Mouse (Mus musculus) adrenal gland, adult 2 months (tissue): Measurements from ENCODE around the gene Clec2g. TPM values are rescaled to one million over a fixed set of nuclear protein-coding genes. Genes with fewer than 3 reads are reported as not detected.

Experiments
- DNase-seq: peaks from one replicate; pipeline ENCODE4 v3.0.0; 2021
- microRNA-seq, 2 experiments: library from miRNA; unstranded; fragments of <30 nt; microRNA quantifications; one replicate each; pipeline ENCODE4 v1.2.0; 2021
- polyA plus RNA-seq: library from polyadenylated mRNA; depleted of rRNA; stranded (reverse); fragments of >200 nt; gene quantifications from 2 replicates; pipeline ENCODE4 v1.2.3, GENCODE M21; 2012; rRNA removed
- total RNA-seq, 2 experiments: library from RNA; stranded (reverse); gene quantifications; 2 replicates each; pipeline ENCODE4 v1.2.3; 2021

The Clec2g gene
- total and polyA plus RNA-seq, 3 experiments = 0.40 to 4.2 TPM; not detected in 1

DNA sequence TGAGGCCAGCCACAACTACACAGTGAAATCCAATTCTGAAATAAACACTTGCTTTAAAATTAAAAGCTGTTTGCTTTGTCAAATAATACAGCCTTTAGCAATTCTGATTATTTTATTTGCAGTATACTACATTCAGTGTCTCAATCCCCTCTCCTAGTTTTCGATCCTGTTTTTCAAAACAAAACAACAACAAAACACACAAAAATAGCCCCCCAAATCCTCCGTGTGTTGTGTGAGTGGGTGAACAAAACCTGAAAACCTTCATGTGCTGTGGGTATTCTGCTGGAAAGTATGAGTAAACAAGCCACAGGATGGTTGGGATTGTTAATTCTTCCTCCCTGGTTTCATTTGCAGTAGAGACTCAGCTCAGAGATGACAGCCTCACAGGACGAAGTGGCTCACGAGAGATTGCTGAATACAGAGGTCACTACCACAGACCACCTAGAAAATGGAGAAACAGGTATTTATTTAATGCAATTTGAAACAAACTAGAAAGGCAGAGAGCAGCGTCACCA lies 79.6 kb downstream of the Clec2g start:
- DNase-seq = no peak

- DNase-seq = no peak
These were observed 80.2 kb downstream of the Clec2g start for GRCm38 (mm10) chr6:129014399-129014798.

GRCm38 (mm10) chr6:129027451-129028248 lies 93.5 kb downstream of the Clec2g start:
- DNase-seq = no peak

- DNase-seq = no peak
These were observed 96.1 kb downstream of the Clec2g start for GRCm38 (mm10) chr6:129030175-129030824.

GRCm38 (mm10) chr6:129030964-129031363 lies 96.8 kb downstream of the Clec2g start:
- no peak for DNase-seq

DNA sequence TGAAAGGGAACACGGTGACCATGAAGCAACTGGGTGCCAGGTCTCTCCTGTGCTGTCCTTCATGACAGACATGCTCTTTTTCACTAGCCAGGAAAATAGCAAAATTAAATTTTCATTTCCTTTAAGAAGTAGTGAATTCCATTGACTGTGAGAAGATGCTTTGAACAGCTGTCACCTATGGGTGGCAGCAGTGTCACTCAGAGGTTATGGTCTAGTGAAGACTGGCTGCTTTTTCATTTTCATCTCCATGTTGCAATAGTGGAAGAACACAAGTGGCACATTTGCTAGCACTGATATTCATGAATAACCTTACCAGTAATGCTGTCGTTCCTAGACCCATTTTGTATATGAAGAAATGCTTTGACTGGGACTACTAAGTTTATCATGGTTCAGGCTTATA lies 99.2 kb downstream of the Clec2g start:
- DNase-seq = no peak

Small RNAs within 50 kb of the gene (microRNA-seq; reads per million reads assigned to microRNA genes)
- gene Gm27336 (0 reads per million in 2 experiments), gene Mir7649 (0 reads per million in 2 experiments)

Other genes starting within 250 kb of the Clec2g start
- not detected for gene Klrb1, start 211.3 kb upstream of the Clec2g start, total RNA-seq
- gene Klrb1, start 211.3 kb upstream of the Clec2g start, polyA plus RNA-seq = not detected in 2 replicates
- gene Klrb1c, start 145.2 kb upstream of the Clec2g start, total RNA-seq = under 1 TPM; 0.23 to 0.31 TPM
- gene Klrb1c, start 145.2 kb upstream of the Clec2g start, polyA plus RNA-seq = 0.08 and 0.16 TPM in 2 replicates
- not detected for gene Gm44511, start 108.1 kb upstream of the Clec2g start, total RNA-seq
- gene Gm44511, start 108.1 kb upstream of the Clec2g start, polyA plus RNA-seq = not detected in 2 replicates
- gene Klrb1b, start 108.0 kb upstream of the Clec2g start, total RNA-seq = under 1 TPM; 0.66 to 0.79 TPM
- 0.12 TPM in 1 of 2 replicates, not detected in the other for gene Klrb1b, start 108.0 kb upstream of the Clec2g start, polyA plus RNA-seq
- gene Clec2i, start 46.8 kb upstream of the Clec2g start, total RNA-seq = under 1 TPM in 1 of 2 experiments, not detected in 1; 0.21 TPM
- not detected in 2 replicates for gene Clec2i, start 46.8 kb upstream of the Clec2g start, polyA plus RNA-seq
- gene BC035044, start 43.3 kb upstream of the Clec2g start, total RNA-seq = under 1 TPM; 0.17 to 0.38 TPM
- gene BC035044, start 43.3 kb upstream of the Clec2g start, polyA plus RNA-seq = 0.06 and 0.52 TPM in 2 replicates
- gene Klrb1f, start 111.5 kb downstream of the Clec2g start, total RNA-seq = under 1 TPM in 1 of 2 experiments, not detected in 1; 0.17 TPM
- not detected in 2 replicates for gene Klrb1f, start 111.5 kb downstream of the Clec2g start, polyA plus RNA-seq
- not detected for gene Clec2e, start 166.5 kb downstream of the Clec2g start, total RNA-seq
- gene Clec2e, start 166.5 kb downstream of the Clec2g start, polyA plus RNA-seq = not detected in 2 replicates
- 10 to 100 TPM; 44.0 to 49.6 TPM for gene Clec2d, start 246.2 kb downstream of the Clec2g start, total RNA-seq
- 2.7 and 3.3 TPM in 2 replicates for gene Clec2d, start 246.2 kb downstream of the Clec2g start, polyA plus RNA-seq